Mouse (Mus musculus): ENCODE data around the gene Smad5. TPM values are rescaled to one million over a fixed set of nuclear protein-coding genes. Genes with fewer than 3 reads are reported as not detected.

The Smad5 gene
- total RNA-seq, 2 experiments from 2014 or later: 26.5 to 32.7 TPM

- no peak for DNase-seq
Measured at GRCm38 (mm10) chr13:56701924-56702323, 886 bp upstream of the Smad5 start.

- DNase-seq: peak; percentile 47 to 62
Measured at GRCm38 (mm10) chr13:56703222-56703870, 536 bp downstream of the Smad5 start.

- no peak for DNase-seq
Measured at GRCm38 (mm10) chr13:56703871-56704321, 1.1 kb downstream of the Smad5 start.

GRCm38 (mm10) chr13:56704596-56704995 lies 1.8 kb downstream of the Smad5 start:
- DNase-seq: no peak

- DNase-seq: no peak
Measured at GRCm38 (mm10) chr13:56707111-56707510, 4.3 kb downstream of the Smad5 start.

- no peak for DNase-seq
Measured at GRCm38 (mm10) chr13:56707606-56708005, 4.8 kb downstream of the Smad5 start.

- no peak for DNase-seq
Measured at GRCm38 (mm10) chr13:56710620-56711019, 7.8 kb downstream of the Smad5 start.

- no peak for DNase-seq
Measured at GRCm38 (mm10) chr13:56712221-56712620, 9.4 kb downstream of the Smad5 start.

- DNase-seq: no peak
Measured at GRCm38 (mm10) chr13:56726551-56726950, 23.7 kb downstream of the Smad5 start.

- DNase-seq: no peak
Measured at GRCm38 (mm10) chr13:56729046-56729445, 26.2 kb downstream of the Smad5 start.

- DNase-seq: no peak
Measured at GRCm38 (mm10) chr13:56734617-56735016, 31.8 kb downstream of the Smad5 start.

GRCm38 (mm10) chr13:56735212-56735875 lies 32.5 kb downstream of the Smad5 start:
- DNase-seq: peak in 1 of 2 experiments; percentile 15

GRCm38 (mm10) chr13:56739556-56739955 lies 36.7 kb downstream of the Smad5 start:
- DNase-seq: no peak

GRCm38 (mm10) chr13:56740496-56740895 lies 37.7 kb downstream of the Smad5 start:
- no peak for DNase-seq

- no peak for DNase-seq
Measured at GRCm38 (mm10) chr13:56741691-56742090, 38.9 kb downstream of the Smad5 start.

GRCm38 (mm10) chr13:56742325-56742901 lies 39.6 kb downstream of the Smad5 start:
- no peak for DNase-seq

- DNase-seq: no peak
Measured at GRCm38 (mm10) chr13:56746739-56747532, 44.1 kb downstream of the Smad5 start.

GRCm38 (mm10) chr13:56747554-56747953 lies 44.7 kb downstream of the Smad5 start:
- DNase-seq: no peak

- DNase-seq: no peak
Measured at GRCm38 (mm10) chr13:56749377-56749776, 46.6 kb downstream of the Smad5 start.

GRCm38 (mm10) chr13:56751774-56752173 lies 49.0 kb downstream of the Smad5 start:
- no peak for DNase-seq

- DNase-seq: no peak
Measured at GRCm38 (mm10) chr13:56752474-56753191, 49.8 kb downstream of the Smad5 start.

Data from layer of hippocampus, postnatal 36 days (tissue).